Mouse (Mus musculus) midbrain, embryonic 14.5 days (tissue): ENCODE results near the gene F2rl1. TPM values are rescaled to one million over a fixed set of nuclear protein-coding genes. Genes with fewer than 3 reads are reported as not detected.

ENCODE experiments used
- ATAC-seq: fragments of 200-750 bp; cut with Nextera tagmentation; 2 replicates; pipeline ENCODE4 v1.8.0; 2017; ENCODE audit warnings: moderate number of reproducible peaks, moderate library complexity; ENCODE audit not compliant: low FRiP score, low TSS enrichment
- DNase-seq: peaks from one replicate; pipeline ENCODE4 v3.0.0-alpha.2; 2015
- H3K27ac ChIP-seq: fragments of 300-500 bp; sonication (generic); replicated peaks from 2 replicates; pipeline ENCODE4 v1.5.1; 2014; ENCODE audit warnings: mild to moderate bottlenecking, low read depth, low read length, moderate library complexity
- H3K27me3 ChIP-seq: fragments of 300-500 bp; sonication (generic); 2 replicates; pipeline ENCODE4 v1.6.1; 2014; ENCODE audit warnings: low read length, control low read depth, mixed read lengths; ENCODE audit not compliant: control insufficient read depth, insufficient read depth
- H3K36me3 ChIP-seq: fragments of 300-500 bp; sonication (generic); 2 replicates; pipeline ENCODE4 v1.6.1; 2014; ENCODE audit warnings: low read length, control low read depth; ENCODE audit not compliant: control insufficient read depth, insufficient read depth
- H3K4me1 ChIP-seq: fragments of 300-500 bp; sonication (generic); 2 replicates; pipeline ENCODE4 v1.6.1; 2014; ENCODE audit warnings: mild to moderate bottlenecking, antibody characterized with exemption, low read length, control low read depth; ENCODE audit not compliant: control insufficient read depth, insufficient read depth
- H3K4me2 ChIP-seq: fragments of 300-500 bp; sonication (generic); 2 replicates; pipeline ENCODE4 v1.6.1; 2014; ENCODE audit warnings: mild to moderate bottlenecking, low read length, moderate library complexity
- H3K4me3 ChIP-seq: fragments of 300-500 bp; sonication (generic); replicated peaks from 2 replicates; pipeline ENCODE4 v1.5.1; 2014; ENCODE audit warnings: low read depth, low read length
- H3K9ac ChIP-seq: fragments of 300-500 bp; sonication (generic); replicated peaks from 2 replicates; pipeline ENCODE4 v1.6.1; 2014; ENCODE audit warnings: mild to moderate bottlenecking, low read length, moderate library complexity
- H3K9me3 ChIP-seq: fragments of 300-500 bp; sonication (generic); 2 replicates; pipeline ENCODE4 v1.6.1; 2016; ENCODE audit warnings: low read length, control low read depth, mixed read lengths; ENCODE audit not compliant: control insufficient read depth
- WGBS: fragments of 180-500 bp; shearing (Covaris S2); extraction: QIAGEN DNeasy Blood & Tissue Kit; methylation state at CpG from one replicate; pipeline ENCODE4 v1.1.7; 2014; 5-methylcytosine and 5-hydroxymethylcytosine counted together
- polyA plus RNA-seq: library from polyadenylated mRNA; unstranded; fragments of >200 nt; fragmentation: Nextera tagmentation; extraction: Ambion mirVana; gene quantifications from 2 replicates; pipeline ENCODE4 v1.2.1, GENCODE M21; 2014

Gene F2rl1
- polyA plus RNA-seq, 1 experiment from 2014 or later: 0.12 TPM

GRCm38 (mm10) chr13:95493296-95493695, 31.7 kb downstream of the F2rl1 start:
- H3K4me3 ChIP-seq: no peak overlapping the region
- H3K4me2 ChIP-seq: no peak overlapping the region
- H3K27me3 ChIP-seq: no peaks in the 10 kb centered on the region
- DNase-seq (no peak), ATAC-seq (no peak)
- H3K27ac ChIP-seq: no peak overlapping the region
- H3K4me1 ChIP-seq: 0 out of 2 replicates have a peak, but pooled peaks cover 6% of the 10 kb centered on the region
- no peaks in the 10 kb centered on the region for H3K9me3 ChIP-seq
- H3K9ac ChIP-seq: no peak overlapping the region
- 83% methylated on average over 5 of the region's 5 CpGs for WGBS
- H3K36me3 ChIP-seq: no peaks in the 10 kb centered on the region

- Histone ChIP-seq H3K4me1 (no peaks in the 10 kb centered on the region), H3K27ac (no peak overlapping the region), H3K9ac (no peak overlapping the region), H3K4me3 (no peak overlapping the region), H3K4me2 (no peak overlapping the region), H3K27me3 (no peaks in the 10 kb centered on the region), H3K9me3 (no peaks in the 10 kb centered on the region), H3K36me3 (no peaks in the 10 kb centered on the region)
- ATAC-seq: no peak
- 45% methylated on average over 11 of the region's 11 CpGs for WGBS
- no peak for DNase-seq
These were observed 33.7 kb downstream of the F2rl1 start for GRCm38 (mm10) chr13:95491327-95491726.

DNA sequence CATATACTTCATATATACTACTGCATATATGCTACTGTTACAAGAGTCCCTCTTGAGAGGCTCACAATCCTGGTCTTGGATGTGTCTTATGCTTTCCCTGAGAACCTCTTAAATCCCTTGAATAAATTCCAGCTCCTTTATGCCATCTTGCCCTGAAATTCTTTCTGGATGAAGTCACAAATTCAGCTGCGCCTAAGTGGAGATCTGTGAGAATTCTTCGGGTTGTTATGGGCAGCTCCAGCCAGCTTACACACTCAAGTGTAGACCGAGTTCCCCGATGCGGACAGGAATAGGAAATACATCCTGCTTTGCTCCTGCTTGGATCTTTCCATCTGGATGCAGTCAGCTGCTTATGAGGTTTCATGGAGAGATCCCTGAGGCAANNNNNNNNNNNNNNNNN, 40.4 kb downstream of the F2rl1 start:
- DNase-seq: peak; percentile 21
- H3K9ac ChIP-seq: no peak overlapping the region
- no peak overlapping the region for H3K27ac ChIP-seq
- no peaks in the 10 kb centered on the region for H3K27me3 ChIP-seq
- WGBS: 43% methylated on average over 5 of the region's 5 CpGs
- H3K4me2 ChIP-seq: no peak overlapping the region
- no peaks in the 10 kb centered on the region for H3K4me1 ChIP-seq
- no peaks in the 10 kb centered on the region for H3K36me3 ChIP-seq
- H3K4me3 ChIP-seq: no peak overlapping the region
- H3K9me3 ChIP-seq: no peaks in the 10 kb centered on the region
- ATAC-seq: no peak

DNA sequence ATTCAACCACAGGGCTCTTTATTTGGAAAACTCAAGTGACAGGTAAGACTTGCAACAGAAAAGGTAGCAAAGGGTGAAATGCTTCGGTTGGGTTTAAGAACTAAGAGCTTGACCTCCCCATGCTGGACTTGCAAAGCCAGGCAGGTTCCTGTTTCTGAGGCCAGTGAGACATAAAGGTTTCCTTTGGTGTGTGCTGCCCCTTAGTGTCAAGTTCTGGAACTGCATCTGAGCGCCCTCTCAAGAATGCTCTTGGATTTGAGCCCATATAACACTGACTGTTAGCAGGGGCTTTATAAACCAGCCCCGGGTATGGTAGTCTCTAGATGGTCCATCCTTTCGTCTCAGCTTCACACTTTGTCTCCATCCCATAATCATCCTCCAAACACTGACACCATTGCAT, 43.6 kb downstream of the F2rl1 start:
- 15% methylated on average over 4 of the region's 4 CpGs for WGBS
- no peaks in the 10 kb centered on the region for H3K36me3 ChIP-seq
- H3K4me1 ChIP-seq: no peaks in the 10 kb centered on the region
- H3K27me3 ChIP-seq: no peaks in the 10 kb centered on the region
- DNase-seq (peak; percentile 94), ATAC-seq (peak; percentile 62; the same call in 1 of the 2 replicates)
- no peak overlapping the region for H3K4me2 ChIP-seq
- no peak overlapping the region for H3K27ac ChIP-seq
- H3K4me3 ChIP-seq: no peak overlapping the region
- no peak overlapping the region for H3K9ac ChIP-seq
- no peaks in the 10 kb centered on the region for H3K9me3 ChIP-seq

DNA sequence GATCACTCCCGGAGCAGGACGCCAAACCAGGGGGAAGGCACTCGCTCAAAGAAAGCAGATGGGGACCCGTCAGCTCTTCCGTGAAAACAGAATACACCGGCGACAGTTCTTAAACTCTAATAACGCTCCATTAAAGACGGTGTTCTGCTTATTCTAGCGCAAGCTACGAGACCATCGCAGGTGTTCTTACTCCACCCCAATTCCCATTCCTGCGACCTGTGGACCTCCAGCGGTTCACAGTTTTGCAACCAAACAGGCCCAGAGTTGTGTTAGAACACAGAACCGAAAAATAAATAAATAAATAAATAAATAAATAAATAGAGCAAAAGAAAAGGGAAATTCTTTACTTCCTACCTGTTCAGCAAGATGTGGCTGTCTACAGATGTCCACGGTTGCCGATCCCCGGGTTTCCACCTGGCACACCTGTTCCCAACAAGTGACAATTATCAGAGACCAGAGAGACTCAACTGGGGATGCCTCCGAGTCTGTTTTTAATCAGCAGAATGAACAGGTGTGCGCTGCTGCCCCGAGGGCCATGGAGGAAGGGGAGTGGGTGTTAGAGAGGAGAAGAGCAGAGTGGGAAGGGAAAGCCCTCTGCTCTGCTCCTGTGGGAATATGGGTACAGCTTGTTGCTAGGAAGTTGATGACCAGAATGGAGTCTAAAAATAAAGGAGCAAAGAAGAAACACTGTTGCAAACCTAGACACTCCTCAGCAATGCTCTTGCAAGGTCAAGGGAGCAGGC, 46.2 kb downstream of the F2rl1 start, which contains the start of gene S100z:
Gene S100z (minus strand): TSS at position 51 of the 743 bp plus-strand sequence.
- H3K4me2 ChIP-seq: no peak within 1 kb of the TSS
- no peaks in the 10 kb centered on the region for H3K36me3 ChIP-seq
- 90% methylated on average over 21 of the region's 21 CpGs for WGBS
- no peaks in the 10 kb centered on the region for H3K4me1 ChIP-seq
- no peaks in the 10 kb centered on the region for H3K9me3 ChIP-seq
- no peak for ATAC-seq
- no peak within 1 kb of the TSS for H3K9ac ChIP-seq
- H3K27me3 ChIP-seq: no peaks in the 10 kb centered on the region
- H3K4me3 ChIP-seq: no peak within 1 kb of the TSS
- DNase-seq: no peak
- no peak within 1 kb of the TSS for H3K27ac ChIP-seq

DNA sequence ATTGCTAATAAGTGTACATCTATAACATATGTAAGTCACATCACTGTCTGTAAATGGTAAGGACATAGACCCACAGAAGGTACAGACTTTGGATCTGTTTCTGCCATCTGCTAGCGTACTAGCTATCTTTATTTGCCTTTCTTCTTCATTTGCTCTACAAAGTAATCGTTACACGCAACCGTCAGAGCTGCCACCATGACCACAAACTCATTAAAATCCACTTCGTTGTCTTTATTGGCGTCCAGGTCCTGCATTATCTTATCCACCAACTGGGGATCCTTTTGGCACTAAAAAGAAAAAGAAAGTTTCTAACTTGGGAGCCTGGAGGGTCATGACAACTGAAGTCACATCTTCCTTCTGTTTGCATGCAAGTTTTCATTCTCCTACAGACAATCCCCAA, 47.9 kb downstream of the F2rl1 start:
- Histone ChIP-seq H3K27me3 (no peaks in the 10 kb centered on the region), H3K4me3 (no peak overlapping the region), H3K27ac (no peak overlapping the region), H3K36me3 (no peaks in the 10 kb centered on the region), H3K9ac (no peak overlapping the region), H3K4me2 (no peak overlapping the region), H3K4me1 (no peaks in the 10 kb centered on the region), H3K9me3 (no peaks in the 10 kb centered on the region)
- no peak for ATAC-seq
- no peak for DNase-seq
- 85% methylated on average over 6 of the region's 6 CpGs for WGBS

DNA sequence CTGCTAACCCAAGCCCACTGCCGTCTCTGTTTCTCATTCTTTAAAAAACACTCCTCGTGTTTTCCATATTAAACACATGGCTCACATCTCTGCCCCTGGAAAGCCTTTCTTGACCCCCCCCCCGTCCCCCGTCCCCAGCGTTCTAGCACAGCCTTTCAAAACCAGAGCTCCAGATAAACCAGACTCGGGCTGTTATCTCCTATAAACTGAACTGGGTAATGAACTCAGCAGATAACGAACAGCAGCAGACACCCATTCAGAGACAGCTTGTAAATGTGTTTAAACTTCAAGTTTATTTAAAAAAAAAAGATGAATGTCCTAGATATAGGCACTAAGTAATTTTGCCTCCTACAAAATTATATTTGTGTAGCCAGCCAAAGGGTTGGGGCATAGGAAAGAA, 49.9 kb downstream of the F2rl1 start:
- no peaks in the 10 kb centered on the region for H3K4me1 ChIP-seq
- H3K27me3 ChIP-seq: no peaks in the 10 kb centered on the region
- 79% methylated on average over 7 of the region's 7 CpGs for WGBS
- H3K36me3 ChIP-seq: no peaks in the 10 kb centered on the region
- H3K9ac ChIP-seq: no peak overlapping the region
- ATAC-seq: no peak
- no peak overlapping the region for H3K27ac ChIP-seq
- H3K9me3 ChIP-seq: no peaks in the 10 kb centered on the region
- DNase-seq: no peak
- no peak overlapping the region for H3K4me3 ChIP-seq
- H3K4me2 ChIP-seq: no peak overlapping the region

GRCm38 (mm10) chr13:95474294-95474693, 50.7 kb downstream of the F2rl1 start:
- ATAC-seq (no peak), DNase-seq (no peak)
- Histone ChIP-seq H3K27me3 (no peaks in the 10 kb centered on the region), H3K9me3 (no peaks in the 10 kb centered on the region), H3K9ac (no peak overlapping the region), H3K4me3 (no peak overlapping the region), H3K4me2 (no peak overlapping the region), H3K27ac (no peak overlapping the region), H3K36me3 (no peaks in the 10 kb centered on the region), H3K4me1 (no peaks in the 10 kb centered on the region)
- WGBS: 88% methylated on average over 3 of the region's 3 CpGs

DNA sequence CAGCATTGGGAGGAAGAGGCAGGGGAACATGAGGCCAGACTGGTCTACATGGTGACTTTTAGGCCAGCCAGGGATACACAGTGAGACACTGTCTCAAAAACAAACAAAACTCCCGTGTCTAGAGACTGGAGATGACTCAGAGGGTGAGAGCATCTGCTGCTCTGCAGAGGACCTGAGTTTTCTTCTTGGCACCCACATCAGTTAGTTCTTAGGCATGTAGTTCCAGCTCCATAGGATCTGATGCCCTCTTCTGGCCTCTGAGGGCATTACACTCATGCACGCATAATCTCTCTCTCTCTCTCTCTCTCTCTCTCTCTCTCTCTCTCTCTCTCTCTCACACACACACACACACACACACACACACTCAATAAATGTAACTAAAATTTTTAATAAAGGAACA, 54.1 kb downstream of the F2rl1 start:
- H3K4me1 ChIP-seq: no peaks in the 10 kb centered on the region
- peak; percentile 30 for DNase-seq
- no peaks in the 10 kb centered on the region for H3K36me3 ChIP-seq
- no peak overlapping the region for H3K9ac ChIP-seq
- no peak for ATAC-seq
- no peaks in the 10 kb centered on the region for H3K9me3 ChIP-seq
- WGBS: 77% methylated on average over 2 of the region's 2 CpGs
- H3K27ac ChIP-seq: no peak overlapping the region
- H3K4me2 ChIP-seq: no peak overlapping the region
- no peak overlapping the region for H3K4me3 ChIP-seq
- H3K27me3 ChIP-seq: no peaks in the 10 kb centered on the region
